Mouse (Mus musculus): Measurements from ENCODE around the gene Zfyve27. TPM values are rescaled to one million over a fixed set of nuclear protein-coding genes. Genes with fewer than 3 reads are reported as not detected.

Gene Zfyve27
- polyA plus RNA-seq, 1 experiment from 2014 or later, result 59.5 TPM

- no peak for TF ChIP-seq CTCF (IDR thresholded peaks at IDR 0.05)
- in situ Hi-C loops (cut with MboI; ENCODE audit: low pct_unique_long_range_greater_than_20kb), result no loop called here
- H3K27me3 ChIP-seq, result no peaks in the 10 kb centered on the region
- no peak for DNase-seq (ENCODE audit: low read depth, low spot score)
- ATAC-seq, result no peak
- ChIA-PET CTCF (interaction anchor here (1.3 to 9.1 kb wide), 4 partner anchors 19 to 143 kb away, joined by 3 to 97 read pairs (median 21); partner anchors contain the start of gene Ankrd2), POLR2A (interaction anchor here (0.7 to 0.9 kb wide), 3 partner anchors 15 to 432 kb away, joined by 4 to 8 read pairs (median 5); no protein-coding TSS in a partner anchor)
Observed at GRCm38 (mm10) chr19:42169322-42169975, 5.7 kb downstream of the Zfyve27 start.

GRCm38 (mm10) chr19:42170025-42170969 lies 6.5 kb downstream of the Zfyve27 start:
- ChIA-PET POLR2A (interaction anchor here (0.7 to 1.0 kb wide), 5 partner anchors 16 to 1354 kb away, joined by 3 to 8 read pairs (median 4); no protein-coding TSS in a partner anchor), CTCF (interaction anchor here (1.3 to 9.1 kb wide), 4 partner anchors 20 to 144 kb away, joined by 3 to 97 read pairs (median 21); partner anchors contain the start of gene Ankrd2)
- DNase-seq (ENCODE audit: low read depth, low spot score), result peak; percentile 90
- peak; percentile 81 for ATAC-seq
- no peak for TF ChIP-seq CTCF (IDR thresholded peaks at IDR 0.05)
- H3K27me3 ChIP-seq, result no peaks in the 10 kb centered on the region
- in situ Hi-C loops (cut with MboI; ENCODE audit: low pct_unique_long_range_greater_than_20kb), result no loop called here

DNA sequence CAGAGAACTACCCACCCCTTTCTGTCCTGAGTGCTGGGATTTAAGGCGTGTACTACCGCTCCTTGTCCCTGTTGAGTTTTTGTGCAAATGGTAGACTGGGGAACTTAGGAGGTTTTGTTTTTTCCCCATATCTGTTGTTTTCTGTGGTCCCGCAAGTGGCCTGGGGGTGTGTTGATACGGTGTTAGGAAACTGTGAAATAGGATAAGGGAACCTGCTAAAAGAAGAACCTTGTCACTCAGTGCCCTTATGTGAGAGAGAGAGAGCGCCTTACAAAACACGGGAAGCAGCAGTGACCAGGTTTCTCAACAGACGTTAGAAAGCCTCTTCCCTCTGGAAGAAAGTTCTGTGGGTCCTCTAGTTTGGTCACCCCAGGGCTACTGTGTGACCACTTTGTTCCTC lies 13.1 kb downstream of the Zfyve27 start:
- H3K27me3 ChIP-seq, result no peaks in the 10 kb centered on the region
- no peak for ATAC-seq
- TF ChIP-seq CTCF (IDR thresholded peaks at IDR 0.05), result no peak
- in situ Hi-C loops (cut with MboI; ENCODE audit: low pct_unique_long_range_greater_than_20kb), result no loop called here
- ChIA-PET POLR2A (no interaction called here), CTCF (no interaction called here)
- DNase-seq (ENCODE audit: low read depth, low spot score), result no peak

DNA sequence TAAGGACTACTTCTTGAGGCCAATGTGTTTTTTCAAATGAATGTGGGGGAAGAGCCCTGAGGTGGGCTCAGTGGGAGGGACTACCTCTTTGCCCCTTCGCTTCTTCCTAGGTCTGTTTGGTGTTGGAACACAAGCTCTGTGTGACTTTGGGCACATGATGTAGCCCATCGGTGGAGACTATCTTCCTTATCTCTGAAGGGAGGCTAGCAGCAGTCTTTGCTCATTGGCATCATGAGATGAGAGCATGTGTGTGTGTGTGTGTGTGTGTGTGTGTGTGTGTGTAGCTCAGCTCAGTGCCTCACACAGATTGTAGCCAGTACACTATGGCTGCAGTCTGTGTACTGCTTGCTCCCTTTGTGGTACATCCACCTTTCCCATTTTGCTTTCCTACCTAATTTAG lies 13.7 kb downstream of the Zfyve27 start:
- no peak for ATAC-seq
- no peak for DNase-seq (ENCODE audit: low read depth, low spot score)
- TF ChIP-seq CTCF (IDR thresholded peaks at IDR 0.05), result no peak
- no peaks in the 10 kb centered on the region for H3K27me3 ChIP-seq
- POLR2A ChIA-PET, result no interaction called here
- in situ Hi-C loops (cut with MboI; ENCODE audit: low pct_unique_long_range_greater_than_20kb), result no loop called here
- CTCF ChIA-PET, result no interaction called here

DNA sequence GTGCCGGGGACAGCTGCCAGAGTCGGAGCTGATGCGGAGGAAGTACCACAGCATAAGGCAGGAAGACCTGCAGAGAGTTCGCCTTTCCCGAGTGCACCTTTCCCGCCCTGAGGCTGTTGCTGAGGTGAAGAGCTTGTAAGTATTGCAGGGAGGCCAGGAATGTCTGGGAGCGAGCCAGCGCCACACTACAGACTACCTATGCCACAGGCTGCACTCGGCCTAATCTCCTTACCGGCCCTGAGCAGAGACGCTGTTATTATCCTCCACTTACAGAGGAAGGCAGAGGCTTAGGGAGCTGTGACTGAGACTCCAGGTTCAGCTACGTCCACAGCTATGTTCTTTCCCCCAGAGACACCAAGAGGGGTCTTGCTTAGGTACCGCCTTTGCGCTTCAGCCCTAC lies 15.6 kb downstream of the Zfyve27 start:
- POLR2A ChIA-PET, result no interaction called here
- CTCF ChIA-PET, result interaction anchor here (1.1 kb wide), 1 partner anchor 32 kb away, joined by 3 read pairs; the partner anchor contains the start of gene Marveld1
- in situ Hi-C loops (cut with MboI; ENCODE audit: low pct_unique_long_range_greater_than_20kb), result no loop called here
- no peak for DNase-seq (ENCODE audit: low read depth, low spot score)
- H3K27me3 ChIP-seq, result no peaks in the 10 kb centered on the region
- no peak for TF ChIP-seq CTCF (IDR thresholded peaks at IDR 0.05)
- no peak for ATAC-seq

DNA sequence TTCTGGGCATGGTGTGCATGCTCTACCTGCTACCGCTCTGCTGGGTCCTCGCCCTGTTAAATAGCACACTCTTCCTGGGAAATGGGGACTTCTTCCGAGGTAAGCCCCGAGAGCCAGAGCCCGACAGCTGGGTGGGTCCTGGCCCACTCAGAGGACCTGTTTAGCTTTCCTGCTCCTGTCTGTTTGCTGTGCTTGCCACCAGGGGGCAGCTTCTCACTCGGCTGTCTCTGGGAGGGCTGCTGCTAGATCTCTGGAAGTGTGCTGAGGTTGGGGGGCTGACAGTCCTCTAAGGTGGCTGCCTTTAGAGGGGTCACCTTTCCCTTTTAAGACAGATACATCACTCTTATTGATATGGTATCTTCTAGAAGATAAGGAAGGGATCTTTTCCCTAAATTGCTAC lies 18.9 kb downstream of the Zfyve27 start:
- POLR2A ChIA-PET, result no interaction called here
- no peaks in the 10 kb centered on the region for H3K27me3 ChIP-seq
- ATAC-seq, result no peak
- in situ Hi-C loops (cut with MboI; ENCODE audit: low pct_unique_long_range_greater_than_20kb), result no loop called here
- DNase-seq (ENCODE audit: low read depth, low spot score), result no peak
- peak; percentile 75 for TF ChIP-seq CTCF (IDR thresholded peaks at IDR 0.05)
- CTCF ChIA-PET, result interaction anchor here (0.8 to 4.0 kb wide), 10 partner anchors 8 to 120 kb away, joined by 3 to 19 read pairs (median 4); no protein-coding TSS in a partner anchor

GRCm38 (mm10) chr19:42189735-42190134 lies 26.0 kb downstream of the Zfyve27 start:
- H3K27me3 ChIP-seq, result no peaks in the 10 kb centered on the region
- POLR2A ChIA-PET, result no interaction called here
- CTCF ChIA-PET, result interaction anchor here (1.4 to 2.4 kb wide), 5 partner anchors 28 to 91 kb away, joined by 3 to 10 read pairs (median 6); no protein-coding TSS in a partner anchor
- in situ Hi-C loops (cut with MboI; ENCODE audit: low pct_unique_long_range_greater_than_20kb), result no loop called here
- DNase-seq (ENCODE audit: low read depth, low spot score) (no peak), ATAC-seq (no peak)
- TF ChIP-seq CTCF (IDR thresholded peaks at IDR 0.05), result no peak

DNA sequence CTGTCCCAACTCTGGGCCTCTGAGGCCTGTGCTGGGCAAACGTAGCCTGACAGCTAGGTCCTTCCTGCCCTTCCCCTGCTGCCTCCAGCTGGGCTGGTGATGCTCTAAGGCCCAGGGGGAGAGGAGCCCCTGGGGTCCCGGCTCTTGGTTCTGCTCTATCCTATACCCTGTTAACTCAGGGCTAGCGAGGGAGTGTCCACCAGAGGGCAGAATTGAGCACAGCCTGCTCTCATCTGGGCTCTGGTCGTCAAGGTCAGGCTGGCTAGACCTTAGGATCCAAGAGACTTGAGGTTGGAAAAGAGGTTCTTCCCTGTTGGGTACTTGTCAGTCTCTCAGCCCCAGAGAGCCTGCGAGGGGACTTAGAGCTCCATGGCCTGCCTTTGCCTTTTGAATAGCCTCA lies 26.7 kb downstream of the Zfyve27 start:
- POLR2A ChIA-PET, result interaction anchor here (1.0 kb wide), 1 partner anchor 14 kb away, joined by 3 read pairs; no protein-coding TSS in a partner anchor
- peak; percentile 67 for ATAC-seq
- DNase-seq (ENCODE audit: low read depth, low spot score), result no peak
- no peaks in the 10 kb centered on the region for H3K27me3 ChIP-seq
- TF ChIP-seq CTCF (IDR thresholded peaks at IDR 0.05), result peak; percentile 92
- in situ Hi-C loops (cut with MboI; ENCODE audit: low pct_unique_long_range_greater_than_20kb), result no loop called here
- CTCF ChIA-PET, result interaction anchor here (0.9 to 2.4 kb wide), 8 partner anchors 9 to 90 kb away, joined by 3 to 10 read pairs (median 4); no protein-coding TSS in a partner anchor

GRCm38 (mm10) chr19:42193311-42193710 lies 29.6 kb downstream of the Zfyve27 start:
- ChIA-PET POLR2A (no interaction called here), CTCF (interaction anchor here (0.7 to 2.0 kb wide), 4 partner anchors 10 to 79 kb away, joined by 3 to 8 read pairs (median 3); no protein-coding TSS in a partner anchor)
- ATAC-seq, result no peak
- no peak for DNase-seq (ENCODE audit: low read depth, low spot score)
- no peak for TF ChIP-seq CTCF (IDR thresholded peaks at IDR 0.05)
- H3K27me3 ChIP-seq, result no peaks in the 10 kb centered on the region
- in situ Hi-C loops (cut with MboI; ENCODE audit: low pct_unique_long_range_greater_than_20kb), result no loop called here

- no peak for TF ChIP-seq CTCF (IDR thresholded peaks at IDR 0.05)
- DNase-seq (ENCODE audit: low read depth, low spot score), result no peak
- ATAC-seq, result no peak
- CTCF ChIA-PET, result interaction anchor here (1.5 kb wide), 2 partner anchors 11 to 14 kb away, joined by 3 to 6 read pairs; no protein-coding TSS in a partner anchor
- in situ Hi-C loops (cut with MboI; ENCODE audit: low pct_unique_long_range_greater_than_20kb), result no loop called here
- POLR2A ChIA-PET, result no interaction called here
- H3K27me3 ChIP-seq, result peaks cover 19% of the 10 kb centered on the region
Observed at GRCm38 (mm10) chr19:42196378-42196777, 32.6 kb downstream of the Zfyve27 start.

All from Patski (cell line).